Mouse (Mus musculus): ENCODE measurements around the gene Fgf16.

DNA sequence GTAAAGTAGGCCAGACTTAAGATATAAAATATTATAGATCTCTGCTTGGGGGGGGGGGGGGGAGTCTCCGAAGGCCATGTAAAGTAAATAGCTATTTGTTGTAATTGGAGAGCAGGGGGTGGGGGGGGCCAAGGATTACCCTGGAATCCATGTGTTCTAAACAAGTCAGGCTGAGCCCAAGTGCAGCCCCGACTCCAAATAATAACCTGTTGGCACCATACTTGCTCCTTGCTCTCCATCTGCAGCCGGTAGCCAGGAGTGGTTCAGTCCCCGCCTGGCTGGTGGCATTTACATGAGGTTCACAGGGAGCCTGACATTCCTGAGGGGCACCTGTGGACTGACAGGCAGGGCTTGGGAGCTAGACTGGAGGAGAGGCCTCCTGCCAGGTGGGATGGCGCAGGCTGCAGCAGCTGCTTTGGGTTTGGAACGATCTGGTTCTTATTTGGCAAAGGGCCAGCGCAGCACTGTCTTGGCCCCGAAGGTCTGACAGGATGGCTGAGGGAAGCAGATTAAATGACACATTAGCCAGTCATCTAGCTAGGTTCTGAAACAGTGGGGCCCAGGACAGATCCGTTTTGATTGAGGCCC lies 3.2 kb downstream of the Fgf16 start:
- TF ChIP-seq EP300 (IDR thresholded peaks at IDR 0.05; ENCODE audit: low read depth) (no peak), CTCF (IDR thresholded peaks at IDR 0.05; ENCODE audit: low read depth) (no peak)
